Mouse (Mus musculus) left cerebral cortex, adult 2 months (tissue): Measurements from ENCODE around the gene Rsad2. TPM values are rescaled to one million over a fixed set of nuclear protein-coding genes. Genes with fewer than 3 reads are reported as not detected.

Experiments used
- DNase-seq, 2 experiments: peaks; one replicate each; pipeline ENCODE4 v3.0.0; 2021 to 2022; ENCODE audit warnings: low spot score in 2 of 2, mixed read lengths in 1 of 2; ENCODE audit errors: extremely low spot score in 1 of 2
- H3K27ac ChIP-seq: fragments of 200-600 bp; 2 replicates; pipeline ENCODE4 v1.8.1; 2022
- H3K4me3 ChIP-seq: fragments of 200-600 bp; 2 replicates; pipeline ENCODE4 v1.8.1; 2022
- CTCF ChIP-seq: fragments of 200-600 bp; IDR thresholded peaks from 2 replicates; pipeline ENCODE4 v1.8.1; 2022; ENCODE audit warnings: antibody characterized with exemption, mild to moderate bottlenecking, moderate library complexity
- intact Hi-C: fragments of 180-260 bp; cut with DNase I; formaldehyde crosslinking; loops from one replicate; pipeline ENCODE4 v1.15.1; 2025
- total RNA-seq, 2 experiments: library from RNA; stranded (reverse); gene quantifications; 2 replicates each; pipeline ENCODE4 v1.2.3; 2021

Gene Rsad2
- total RNA-seq, 2 experiments from 2014 or later: 0.66 to 1.3 TPM

DNA sequence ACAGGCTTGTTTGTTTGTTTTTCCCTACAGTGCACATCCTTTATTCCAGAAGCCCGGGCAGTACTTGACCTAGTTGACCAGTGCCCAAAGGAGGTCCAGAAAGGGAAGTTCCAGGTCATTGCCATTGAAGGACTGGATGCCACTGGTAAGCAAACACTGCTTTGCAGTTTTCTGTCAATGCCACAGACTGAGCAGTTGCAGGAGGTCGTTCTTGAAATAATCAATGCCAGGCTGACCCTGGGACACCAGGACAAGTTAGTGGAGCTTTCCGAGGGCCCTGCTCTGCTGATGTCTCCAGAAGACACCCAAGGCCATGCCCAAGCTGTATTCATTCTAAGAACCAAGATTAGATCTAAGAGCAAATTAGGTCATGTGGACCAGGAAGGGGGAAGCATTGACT lies 15.1 kb upstream of the Rsad2 start:
- no peak for TF ChIP-seq CTCF
- intact Hi-C loops: loop anchor here (10.0 kb wide), 1 partner anchor 863 kb away; no protein-coding TSS in a partner anchor
- Histone ChIP-seq H3K4me3 (no peak overlapping the region), H3K27ac (no peak overlapping the region)
- no peak for DNase-seq

DNA sequence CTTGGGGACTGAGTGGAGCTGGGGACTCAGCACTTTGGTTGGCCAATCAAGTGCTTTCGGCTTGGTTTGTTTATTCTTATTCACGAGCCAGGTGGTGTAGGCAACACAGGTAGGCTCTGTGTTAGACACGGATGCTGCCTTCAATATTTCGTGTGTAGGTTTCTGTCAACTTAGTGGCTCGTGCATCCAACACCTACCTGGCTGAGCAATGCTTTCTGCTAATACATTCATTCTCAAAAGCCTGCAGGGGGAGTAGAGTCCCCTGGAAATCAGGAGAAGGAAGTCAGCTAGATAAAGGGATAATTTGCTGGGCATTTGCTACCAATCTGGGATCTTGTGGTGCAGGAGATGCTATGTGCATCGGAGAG lies 13.8 kb upstream of the Rsad2 start:
- no peak for DNase-seq
- peak; percentile 29 for TF ChIP-seq CTCF
- H3K4me3 ChIP-seq: peak overlapping the region; percentile 70
- intact Hi-C loops: loop anchor here (10.0 kb wide), 1 partner anchor 865 kb away; no protein-coding TSS in a partner anchor
- H3K27ac ChIP-seq: peak overlapping the region; percentile 97

DNA sequence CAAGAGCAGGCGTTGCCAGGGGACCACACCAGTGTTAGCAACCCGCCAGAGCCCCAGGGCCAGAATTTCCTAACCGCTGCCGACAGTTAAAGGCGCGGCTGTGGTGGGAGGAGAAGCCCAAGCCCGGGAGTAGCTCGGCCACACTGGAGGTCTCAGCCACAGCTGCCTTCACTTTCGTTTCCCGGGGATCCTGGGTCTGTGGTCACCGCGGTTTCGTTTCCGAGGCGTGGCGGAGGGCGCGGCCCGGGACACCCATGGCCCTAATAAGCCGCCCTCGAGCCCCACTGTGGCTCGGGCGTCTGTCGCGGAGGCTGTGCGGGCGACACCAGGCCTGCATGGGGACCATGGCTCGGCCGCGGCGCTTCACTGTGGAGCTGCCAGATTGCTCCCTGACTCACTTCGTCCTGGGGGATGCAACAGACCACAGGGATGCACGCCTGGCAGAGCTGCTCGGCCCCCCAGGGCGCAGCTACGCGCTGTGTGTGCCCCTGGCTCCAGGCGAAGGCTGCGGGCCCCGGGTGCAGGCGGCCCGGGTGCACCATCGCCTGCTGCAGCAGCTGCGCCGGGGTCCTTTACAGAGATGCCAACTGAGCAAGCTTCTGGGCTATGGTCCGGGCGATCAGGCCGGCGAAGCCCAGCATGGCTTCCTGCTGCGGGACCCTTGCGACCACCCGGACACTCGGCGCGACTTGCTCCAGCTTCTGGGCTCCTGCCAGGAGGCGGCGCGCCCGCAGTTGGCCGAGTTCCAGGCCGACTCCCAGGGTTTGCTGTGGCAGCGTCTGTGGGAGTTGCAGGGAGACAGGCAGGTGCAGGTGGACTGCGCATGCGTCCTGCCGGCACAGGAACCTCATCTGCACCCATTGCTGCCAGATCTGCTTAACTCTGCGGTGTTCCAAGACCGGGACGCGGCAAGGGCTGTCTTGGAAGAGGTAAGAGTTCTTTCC lies 13.1 kb upstream of the Rsad2 start, which contains the start of gene Cmpk2:
Gene Cmpk2 (plus strand): TSS at position 107 of the 944 bp plus-strand sequence.
- peak within 1 kb of the TSS; percentile 97 for H3K27ac ChIP-seq
- TF ChIP-seq CTCF: no peak
- H3K4me3 ChIP-seq: peak within 1 kb of the TSS; percentile 70
- peak; percentile 91 for DNase-seq
- intact Hi-C loops: loop anchor here (10.0 kb wide), 1 partner anchor 865 kb away; no protein-coding TSS in a partner anchor

DNA sequence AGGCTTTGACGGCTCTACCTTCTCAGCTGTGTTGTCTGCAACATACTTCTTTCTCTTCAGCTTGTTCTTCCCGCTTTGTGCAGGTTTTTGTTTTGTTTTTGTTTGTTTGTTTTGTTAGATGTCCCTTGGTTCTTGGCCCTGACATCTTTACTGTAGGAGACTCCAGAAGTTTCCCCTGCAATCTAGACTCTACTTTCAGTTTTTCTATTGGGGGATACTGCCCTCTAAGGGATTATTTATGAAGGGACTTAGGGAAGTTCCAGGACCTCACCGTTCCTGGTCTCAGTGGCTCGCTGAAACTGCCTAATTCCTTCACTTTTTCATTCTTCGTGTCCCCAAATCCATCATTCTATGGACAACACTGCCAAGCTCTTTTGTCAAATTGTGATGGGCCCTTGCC lies 9.3 kb upstream of the Rsad2 start:
- TF ChIP-seq CTCF: peak; percentile 25
- intact Hi-C loops: no loop called here

DNA sequence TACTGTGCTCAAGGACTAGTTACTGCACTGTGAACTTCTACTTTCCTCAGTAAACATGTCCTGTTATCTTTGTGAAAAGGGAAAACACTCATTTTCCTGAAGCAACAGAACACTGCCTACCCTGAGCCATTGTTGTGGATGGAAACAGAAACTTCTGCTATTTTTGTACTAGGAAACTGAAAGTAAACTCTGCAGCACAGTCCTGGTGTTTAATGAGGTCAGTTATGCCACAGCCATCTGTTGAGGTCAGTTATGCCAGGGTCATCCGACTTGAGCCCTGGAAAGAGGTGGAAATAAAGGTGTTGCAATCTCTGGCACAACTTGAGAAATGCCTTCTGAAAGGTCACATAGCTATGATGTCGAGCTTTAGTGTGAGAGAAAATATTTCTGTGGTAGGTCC lies 3.8 kb upstream of the Rsad2 start:
- TF ChIP-seq CTCF: no peak
- intact Hi-C loops: no loop called here
- no peak for DNase-seq
- Histone ChIP-seq H3K4me3 (no peak overlapping the region), H3K27ac (no peak overlapping the region)

More for the DNA sequence above, 9.3 kb upstream of the Rsad2 start:
- DNase-seq: no peak
- Histone ChIP-seq H3K27ac (no peak overlapping the region), H3K4me3 (no peak overlapping the region)

DNA sequence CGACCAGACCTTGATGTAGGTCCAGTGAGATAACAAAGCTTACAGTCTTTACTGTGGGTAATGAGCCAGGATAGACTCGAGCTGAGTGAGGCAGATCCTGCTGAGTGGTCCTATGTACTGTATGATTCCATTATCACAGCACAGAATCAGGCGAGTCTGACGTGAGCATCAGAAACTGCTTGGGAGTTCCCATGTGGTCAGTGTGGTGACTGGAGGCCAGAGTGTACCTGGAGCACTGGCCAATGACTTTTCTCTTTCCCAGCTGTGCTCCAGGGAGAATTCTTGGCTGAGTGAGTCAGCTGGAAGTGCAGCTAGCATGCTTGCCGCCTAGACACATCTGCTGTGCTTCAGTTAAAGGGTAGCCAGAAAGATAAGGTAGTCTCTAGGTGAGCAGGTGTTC lies 1.6 kb downstream of the Rsad2 start:
- TF ChIP-seq CTCF: no peak
- intact Hi-C loops: no loop called here
- no peak overlapping the region for H3K4me3 ChIP-seq
- DNase-seq: no peak
- H3K27ac ChIP-seq: no peak overlapping the region

DNA sequence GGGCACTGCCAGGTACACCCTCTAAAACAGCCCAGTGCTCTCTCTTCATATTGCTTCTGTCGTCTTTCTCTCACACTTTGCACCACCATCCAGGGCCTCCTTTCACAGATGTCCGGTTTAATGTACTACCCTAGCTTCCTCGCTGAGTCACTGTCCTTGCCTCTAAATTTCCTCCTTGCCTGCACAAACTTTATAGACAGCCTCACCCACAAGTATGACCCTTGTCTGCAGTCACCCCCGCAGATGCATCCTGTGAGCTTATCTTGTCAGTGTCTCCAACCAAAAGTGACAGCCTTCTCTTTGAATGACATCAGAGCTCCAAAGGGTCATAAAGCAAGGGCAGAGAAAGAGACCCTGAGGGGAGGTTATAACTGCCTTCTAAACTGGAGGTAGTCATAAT lies 3.3 kb downstream of the Rsad2 start:
- Histone ChIP-seq H3K4me3 (no peak overlapping the region), H3K27ac (no peak overlapping the region)
- no peak for TF ChIP-seq CTCF
- DNase-seq: no peak
- intact Hi-C loops: no loop called here

DNA sequence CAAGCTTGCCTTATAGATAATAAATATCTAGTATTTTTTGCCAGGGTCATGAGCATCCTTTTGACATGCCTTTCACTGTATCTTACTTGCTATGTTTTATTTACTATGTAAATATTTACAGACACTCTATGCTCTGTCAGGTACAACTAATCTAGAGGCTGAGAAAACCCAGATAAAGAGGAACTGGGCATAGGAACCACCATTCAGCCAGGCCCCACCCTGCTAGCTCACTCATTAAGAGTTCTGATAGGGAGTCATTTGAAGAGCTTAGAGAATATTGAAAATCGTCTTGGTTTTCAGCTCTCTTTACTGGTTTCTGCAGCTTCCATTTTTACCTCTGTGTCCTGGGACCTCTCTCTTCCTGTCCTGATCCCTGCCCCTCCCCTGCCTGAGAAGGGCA lies 5.1 kb downstream of the Rsad2 start:
- intact Hi-C loops: no loop called here
- no peak overlapping the region for H3K4me3 ChIP-seq
- DNase-seq: no peak
- no peak overlapping the region for H3K27ac ChIP-seq
- no peak for TF ChIP-seq CTCF

DNA sequence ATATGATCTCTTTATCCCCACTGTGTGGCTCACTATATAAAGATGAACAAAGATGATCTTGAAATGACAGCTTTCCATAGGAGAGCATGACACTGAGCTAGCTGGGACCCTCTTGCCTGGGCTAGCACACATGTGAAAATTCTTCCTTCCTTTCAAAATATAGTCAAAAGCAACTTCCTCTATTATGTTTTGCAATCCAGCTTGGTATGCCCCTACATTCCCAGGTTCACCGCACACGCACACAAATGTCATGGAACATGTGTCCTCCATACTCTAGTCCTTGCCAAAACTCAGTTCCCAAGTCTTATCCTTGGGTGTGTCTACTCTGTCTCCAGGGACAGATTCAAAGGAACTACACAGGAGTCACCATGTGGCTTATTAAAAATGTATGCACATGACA lies 6.8 kb downstream of the Rsad2 start:
- no peak for TF ChIP-seq CTCF
- intact Hi-C loops: no loop called here
- DNase-seq: no peak
- Histone ChIP-seq H3K4me3 (no peak overlapping the region), H3K27ac (no peak overlapping the region)

DNA sequence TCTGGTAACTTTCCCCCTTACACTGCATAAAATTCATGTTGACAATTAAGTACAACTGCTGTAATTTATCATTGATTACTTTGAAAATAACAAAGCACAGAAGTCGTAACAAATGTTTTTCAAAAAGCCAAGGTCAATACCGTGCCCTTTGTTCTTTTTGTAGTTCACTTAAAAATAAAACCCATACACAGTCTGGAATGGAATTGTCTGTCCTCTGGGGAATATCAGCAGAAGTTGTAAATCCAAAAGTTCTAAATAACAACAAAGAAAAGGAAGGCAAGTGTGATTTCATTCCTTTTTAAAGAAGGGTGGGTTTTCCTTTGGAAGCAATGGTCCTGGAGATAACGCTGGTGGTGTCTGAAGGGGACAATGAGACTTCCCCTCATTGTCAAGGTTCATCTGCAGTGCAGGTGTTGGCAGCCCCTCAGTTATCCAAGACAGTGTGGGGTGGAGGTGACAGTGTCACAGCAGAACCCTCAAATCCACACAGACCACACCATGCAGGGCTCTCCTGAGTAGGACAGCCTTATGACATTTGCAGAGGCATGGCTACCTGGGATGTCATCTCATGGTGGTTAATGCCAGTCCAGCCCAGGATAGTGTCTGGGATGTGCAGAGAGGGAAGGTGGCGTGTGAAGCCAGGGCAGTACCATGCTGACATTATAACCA lies 9.7 kb downstream of the Rsad2 start:
- DNase-seq: no peak
- intact Hi-C loops: no loop called here
- Histone ChIP-seq H3K27ac (no peak overlapping the region), H3K4me3 (no peak overlapping the region)
- no peak for TF ChIP-seq CTCF

DNA sequence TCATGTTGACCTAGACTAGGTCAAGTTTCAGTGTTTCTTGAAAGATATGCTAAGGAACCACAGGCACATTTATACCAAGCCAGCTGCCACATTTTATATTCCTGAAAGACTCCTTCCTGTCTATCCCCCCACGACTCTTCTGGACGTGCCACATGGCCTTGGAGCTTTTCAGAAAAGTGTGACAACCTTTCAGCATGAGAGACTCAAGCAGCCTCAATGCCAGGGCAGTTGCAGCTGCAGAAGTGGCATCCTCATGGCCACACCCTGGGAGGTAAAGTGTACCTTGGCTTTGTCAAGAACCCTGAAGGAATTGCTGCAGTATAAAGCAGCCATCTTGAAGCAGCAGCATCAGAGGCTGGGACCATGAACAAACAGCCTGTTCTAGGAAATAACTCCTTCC lies 11.7 kb downstream of the Rsad2 start:
- intact Hi-C loops: no loop called here
- TF ChIP-seq CTCF: no peak
- no peak overlapping the region for H3K27ac ChIP-seq
- no peak overlapping the region for H3K4me3 ChIP-seq
- DNase-seq: no peak

DNA sequence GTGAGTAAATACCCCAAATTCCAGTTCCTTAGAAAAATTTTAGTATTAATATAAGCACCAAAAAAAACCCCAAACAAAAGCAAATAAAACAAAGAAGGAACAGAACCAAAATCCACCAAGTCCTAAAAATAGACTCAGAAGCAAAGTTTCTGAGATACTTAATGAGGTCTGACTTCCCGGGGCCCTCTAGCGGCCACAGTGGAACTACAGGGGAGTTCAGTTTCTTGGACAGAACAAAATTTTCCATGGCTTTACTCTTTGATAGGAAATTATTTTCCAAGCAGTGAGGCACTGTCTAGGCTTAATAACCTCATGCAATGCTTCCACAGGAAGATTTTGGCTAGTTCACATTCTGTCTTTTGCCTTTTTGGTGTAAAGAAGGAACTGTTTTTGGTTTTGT lies 12.2 kb downstream of the Rsad2 start:
- Histone ChIP-seq H3K27ac (no peak overlapping the region), H3K4me3 (no peak overlapping the region)
- peak; percentile 98 for TF ChIP-seq CTCF
- peak; percentile 69 to 77 for DNase-seq
- intact Hi-C loops: no loop called here
